Mouse (Mus musculus) lung, embryonic 16.5 days (tissue): ENCODE data around the gene Car12. TPM values are rescaled to one million over a fixed set of nuclear protein-coding genes. Genes with fewer than 3 reads are reported as not detected.

Source experiments
- ATAC-seq: fragments of 200-750 bp; cut with Nextera tagmentation; 2 replicates; pipeline ENCODE4 v1.8.0; 2017; ENCODE audit warnings: low read depth, mild to moderate bottlenecking, moderate library complexity
- H3K27ac ChIP-seq: fragments of 300-500 bp; sonication (generic); 2 replicates; pipeline ENCODE4 v1.5.1; 2014; ENCODE audit warnings: mild to moderate bottlenecking, control low read depth, low read length
- H3K27me3 ChIP-seq: fragments of 300-500 bp; sonication (generic); 2 replicates; pipeline ENCODE4 v1.6.1; 2014; ENCODE audit warnings: low read depth, low read length, mixed read lengths; ENCODE audit not compliant: control insufficient read depth, insufficient read depth
- H3K36me3 ChIP-seq: fragments of 300-500 bp; sonication (generic); 2 replicates; pipeline ENCODE4 v1.6.1; 2014; ENCODE audit warnings: low read length; ENCODE audit not compliant: control insufficient read depth, insufficient read depth
- H3K4me1 ChIP-seq: fragments of 300-500 bp; sonication (generic); replicated peaks from 2 replicates; pipeline ENCODE4 v1.6.1; 2014; ENCODE audit warnings: low read length, mixed read lengths; ENCODE audit not compliant: control insufficient read depth, insufficient read depth
- H3K4me2 ChIP-seq: fragments of 300-500 bp; sonication (generic); 2 replicates; pipeline ENCODE4 v1.6.1; 2014; ENCODE audit warnings: low read depth, low read length, control low read depth
- H3K4me3 ChIP-seq: fragments of 300-500 bp; sonication (generic); 2 replicates; pipeline ENCODE4 v1.5.1; 2014; ENCODE audit warnings: mild to moderate bottlenecking, low read length, control low read depth
- H3K9ac ChIP-seq: fragments of 300-500 bp; sonication (generic); 2 replicates; pipeline ENCODE4 v1.6.1; 2014; ENCODE audit warnings: low read length, control low read depth
- H3K9me3 ChIP-seq: fragments of 300-500 bp; sonication (generic); 2 replicates; pipeline ENCODE4 v1.6.1; 2016; ENCODE audit warnings: low read length; ENCODE audit not compliant: control insufficient read depth
- WGBS: fragments of 180-500 bp; shearing (Covaris S2); extraction: QIAGEN DNeasy Blood & Tissue Kit; methylation state at CpG from one replicate; pipeline ENCODE4 v1.1.7; 2014; 5-methylcytosine and 5-hydroxymethylcytosine counted together
- polyA plus RNA-seq: library from polyadenylated mRNA; unstranded; fragments of >200 nt; fragmentation: Nextera tagmentation; extraction: Ambion mirVana; gene quantifications from 2 replicates; pipeline ENCODE4 v1.2.1, GENCODE M21; 2015

Gene Car12
- 2.2 and 2.6 TPM in 2 replicates for polyA plus RNA-seq

DNA sequence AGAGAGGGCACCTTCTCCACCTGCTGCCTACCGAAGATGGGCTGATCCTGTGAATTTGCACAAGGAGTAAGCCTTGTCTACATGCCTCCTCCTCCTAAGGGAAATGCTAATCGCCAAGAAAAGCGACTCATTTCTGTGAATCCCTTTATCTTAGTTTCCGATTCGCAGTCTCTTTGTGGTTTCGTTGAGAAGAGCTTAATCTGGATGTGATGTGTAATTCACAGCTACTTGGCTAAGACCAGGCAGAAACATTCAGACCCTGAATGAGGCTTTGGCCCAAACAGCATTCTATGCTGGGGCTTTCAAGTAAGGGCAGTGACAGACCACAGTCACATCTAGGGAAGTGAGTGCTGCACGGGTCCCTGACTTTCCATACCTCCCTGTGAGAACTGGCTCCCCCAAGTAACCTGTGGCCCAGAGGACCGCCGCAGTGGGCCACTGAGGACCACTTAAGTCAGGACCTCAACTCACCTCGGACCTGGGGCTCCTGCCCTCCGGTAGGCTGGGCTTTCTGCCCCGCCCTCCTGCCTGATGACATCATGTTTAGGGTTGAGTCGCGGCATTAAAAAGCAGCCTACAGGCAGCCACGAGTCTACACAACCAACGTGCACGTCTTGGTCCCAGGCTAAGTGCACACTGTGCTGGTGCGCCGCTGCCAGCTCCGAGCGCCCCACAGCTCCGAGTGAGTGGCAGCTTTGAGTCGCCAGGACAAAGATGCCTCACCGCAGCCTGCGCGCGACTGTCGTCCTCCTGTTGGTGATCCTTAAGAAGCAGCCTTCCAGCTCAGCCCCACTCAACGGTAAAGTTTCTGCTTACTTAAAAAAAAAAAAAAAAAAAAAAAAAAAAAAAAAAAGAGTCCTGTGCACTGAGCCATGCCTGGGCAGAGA is at the start of gene Car12:
Car12 (plus strand) TSS at position 552 of the 887 bp plus-strand sequence.
- H3K9ac ChIP-seq = peak within 1 kb of the TSS; percentile 48
- H3K9me3 ChIP-seq = no peaks in the 10 kb centered on the region
- H3K27ac ChIP-seq = no peak within 1 kb of the TSS
- peaks cover 6% of the 10 kb centered on the region; the same call in 1 of the 2 replicates for H3K4me1 ChIP-seq
- ATAC-seq = peak; percentile 74
- 12% methylated on average over 29 of the region's 29 CpGs for WGBS
- peaks cover 8% of the 10 kb centered on the region; the same call in 1 of the 2 replicates for H3K27me3 ChIP-seq
- H3K4me3 ChIP-seq = peak within 1 kb of the TSS; percentile 45
- peak within 1 kb of the TSS; percentile 70 for H3K4me2 ChIP-seq
- no peaks in the 10 kb centered on the region for H3K36me3 ChIP-seq

GRCm38 (mm10) chr9:66663764-66664163 is 49.7 kb upstream of the Car12 start:
- no peaks in the 10 kb centered on the region for H3K27me3 ChIP-seq

GRCm38 (mm10) chr9:66664561-66664960 is 48.9 kb upstream of the Car12 start:
- H3K9ac ChIP-seq = no peak overlapping the region
- H3K4me3 ChIP-seq = no peak overlapping the region
- no peak overlapping the region for H3K4me2 ChIP-seq
- peaks cover 3% of the 10 kb centered on the region; the same call in 1 of the 2 replicates for H3K4me1 ChIP-seq
- no peak for ATAC-seq
- 0 out of 2 replicates have a peak, but pooled peaks cover 3% of the 10 kb centered on the region for H3K9me3 ChIP-seq
- H3K27ac ChIP-seq = no peak overlapping the region
- H3K36me3 ChIP-seq = no peaks in the 10 kb centered on the region
- H3K27me3 ChIP-seq = no peaks in the 10 kb centered on the region
- 85% methylated on average over 7 of the region's 7 CpGs for WGBS

More at GRCm38 (mm10) chr9:66663764-66664163, 49.7 kb upstream of the Car12 start:
- H3K4me2 ChIP-seq = no peak overlapping the region
- H3K36me3 ChIP-seq = no peaks in the 10 kb centered on the region
- no peak for ATAC-seq
- H3K27ac ChIP-seq = no peak overlapping the region
- H3K4me3 ChIP-seq = no peak overlapping the region
- no peak overlapping the region for H3K9ac ChIP-seq
- 78% methylated on average over 3 of the region's 3 CpGs for WGBS
- H3K9me3 ChIP-seq = 0 out of 2 replicates have a peak, but pooled peaks cover 3% of the 10 kb centered on the region
- H3K4me1 ChIP-seq = peaks cover 3% of the 10 kb centered on the region; the same call in 1 of the 2 replicates

- no peak overlapping the region for H3K4me2 ChIP-seq
- no peak overlapping the region for H3K4me3 ChIP-seq
- H3K9ac ChIP-seq = no peak overlapping the region
- peaks cover 3% of the 10 kb centered on the region; the same call in 1 of the 2 replicates for H3K4me1 ChIP-seq
- no peaks in the 10 kb centered on the region for H3K36me3 ChIP-seq
- WGBS = 73% methylated on average over 3 of the region's 3 CpGs
- H3K27me3 ChIP-seq = no peaks in the 10 kb centered on the region
- no peak overlapping the region for H3K27ac ChIP-seq
- ATAC-seq = peak; percentile 23; the same call in 1 of the 2 replicates
- 0 out of 2 replicates have a peak, but pooled peaks cover 3% of the 10 kb centered on the region for H3K9me3 ChIP-seq
Measured at GRCm38 (mm10) chr9:66666153-66666552, 47.3 kb upstream of the Car12 start.

DNA sequence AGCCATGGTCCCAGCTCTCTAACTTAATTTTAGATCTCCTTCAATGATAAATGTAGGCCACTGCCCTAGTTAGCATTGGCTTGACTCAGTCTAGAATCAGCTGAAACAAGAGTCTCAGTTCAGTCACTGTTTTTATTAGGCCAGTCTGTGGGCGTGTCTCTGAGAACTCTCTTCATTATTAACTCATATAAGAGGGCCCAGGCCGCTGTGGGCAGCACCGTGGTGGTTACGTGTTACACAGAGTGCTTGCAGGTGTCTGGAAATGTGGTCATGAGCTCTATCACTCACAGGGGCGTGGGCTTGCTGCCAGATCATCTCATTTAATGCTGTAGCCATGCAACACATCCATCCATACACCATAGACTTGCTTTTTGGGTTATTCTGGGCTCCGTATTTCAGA is 46.4 kb upstream of the Car12 start:
- H3K4me1 ChIP-seq = peaks cover 3% of the 10 kb centered on the region; the same call in 1 of the 2 replicates
- H3K9ac ChIP-seq = no peak overlapping the region
- ATAC-seq = no peak
- no peak overlapping the region for H3K4me2 ChIP-seq
- H3K27ac ChIP-seq = no peak overlapping the region
- 0 out of 2 replicates have a peak, but pooled peaks cover 3% of the 10 kb centered on the region for H3K9me3 ChIP-seq
- 59% methylated on average over 6 of the region's 6 CpGs for WGBS
- H3K27me3 ChIP-seq = no peaks in the 10 kb centered on the region
- H3K4me3 ChIP-seq = no peak overlapping the region
- no peaks in the 10 kb centered on the region for H3K36me3 ChIP-seq

- no peaks in the 10 kb centered on the region for H3K27me3 ChIP-seq
- H3K4me3 ChIP-seq = no peak overlapping the region
- ATAC-seq = no peak
- H3K4me1 ChIP-seq = peaks cover 3% of the 10 kb centered on the region; the same call in 1 of the 2 replicates
- H3K27ac ChIP-seq = no peak overlapping the region
- no peaks in the 10 kb centered on the region for H3K36me3 ChIP-seq
- no peak overlapping the region for H3K4me2 ChIP-seq
- no peak overlapping the region for H3K9ac ChIP-seq
- 0 out of 2 replicates have a peak, but pooled peaks cover 3% of the 10 kb centered on the region for H3K9me3 ChIP-seq
- 94% methylated on average over 4 of the region's 4 CpGs for WGBS
Measured at GRCm38 (mm10) chr9:66667868-66668267, 45.6 kb upstream of the Car12 start.

DNA sequence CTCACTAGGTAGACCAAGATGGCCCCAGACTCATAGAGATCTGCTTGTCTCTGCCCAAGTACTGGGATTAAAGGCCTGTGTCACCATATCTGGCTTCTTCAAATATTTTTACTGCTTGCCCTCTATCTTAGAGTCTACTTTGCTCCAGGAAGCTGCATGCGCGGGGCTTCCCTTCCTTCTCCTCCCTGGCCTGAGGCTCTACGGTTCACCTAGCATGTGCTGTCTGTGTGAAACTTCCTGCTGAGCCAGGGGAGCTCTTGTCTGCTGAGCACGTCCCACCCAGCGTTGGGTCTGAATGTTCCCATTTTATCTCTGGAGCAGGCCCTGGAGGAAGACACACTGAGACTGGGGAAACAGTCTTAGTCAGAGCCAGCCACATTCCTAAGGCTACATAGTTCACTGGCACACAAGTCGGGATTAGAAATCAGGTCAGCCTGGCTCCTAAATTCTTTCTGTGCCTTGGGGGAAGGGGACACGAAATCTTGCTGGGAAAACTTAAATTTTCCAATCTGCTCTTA is 43.9 kb upstream of the Car12 start:
- H3K4me2 ChIP-seq = no peak overlapping the region
- no peak overlapping the region for H3K9ac ChIP-seq
- H3K9me3 ChIP-seq = 0 out of 2 replicates have a peak, but pooled peaks cover under 1% of the 10 kb centered on the region
- no peaks in the 10 kb centered on the region for H3K27me3 ChIP-seq
- H3K4me1 ChIP-seq = peaks cover 3% of the 10 kb centered on the region; the same call in 1 of the 2 replicates
- H3K27ac ChIP-seq = no peak overlapping the region
- no peak overlapping the region for H3K4me3 ChIP-seq
- H3K36me3 ChIP-seq = no peaks in the 10 kb centered on the region
- ATAC-seq = no peak
- WGBS = 41% methylated on average over 7 of the region's 7 CpGs

GRCm38 (mm10) chr9:66673771-66674170 is 39.7 kb upstream of the Car12 start:
- WGBS = 18% methylated on average over 2 of the region's 2 CpGs
- no peak for ATAC-seq
- Histone ChIP-seq H3K27ac (no peak overlapping the region), H3K4me3 (no peak overlapping the region), H3K36me3 (no peaks in the 10 kb centered on the region), H3K9ac (no peak overlapping the region), H3K4me1 (no peaks in the 10 kb centered on the region), H3K27me3 (no peaks in the 10 kb centered on the region), H3K9me3 (no peaks in the 10 kb centered on the region), H3K4me2 (no peak overlapping the region)

DNA sequence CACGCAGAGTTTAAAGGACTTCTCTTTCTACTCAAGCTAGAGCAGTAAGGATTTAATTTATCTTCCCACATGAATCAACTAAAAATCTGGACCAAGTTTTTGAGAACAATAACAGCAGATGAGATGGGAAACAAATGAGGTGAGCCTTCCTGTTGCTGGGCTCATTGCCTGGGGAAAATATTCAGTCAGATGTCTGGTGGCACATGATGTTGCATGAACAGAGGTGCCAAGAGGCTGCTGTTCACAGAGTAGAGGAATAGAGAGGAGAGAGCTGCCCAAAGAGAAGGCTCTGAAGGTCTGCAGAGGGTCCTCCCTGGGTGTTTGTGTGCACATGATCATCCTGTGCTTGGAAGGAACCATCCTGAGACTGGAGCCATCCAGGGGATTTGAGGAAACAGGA is 37.9 kb upstream of the Car12 start:
- Histone ChIP-seq H3K36me3 (no peaks in the 10 kb centered on the region), H3K9ac (no peak overlapping the region), H3K4me3 (no peak overlapping the region), H3K27ac (no peak overlapping the region), H3K27me3 (no peaks in the 10 kb centered on the region), H3K4me2 (no peak overlapping the region), H3K9me3 (no peaks in the 10 kb centered on the region), H3K4me1 (no peaks in the 10 kb centered on the region; the same call in 1 of the 2 replicates)
- no peak for ATAC-seq
- 67% methylated on average over 1 of the region's 1 CpGs for WGBS
